Mouse (Mus musculus) stomach, postnatal 0 days (tissue): Measurements from ENCODE around the gene Gorasp2.

Experiments
- CTCF ChIP-seq: IDR thresholded peaks from 2 replicates; pipeline ENCODE4 v1.5.1; 2016; ENCODE audit warnings: antibody characterized with exemption, low read depth, mild to moderate bottlenecking, moderate library complexity
- EP300 ChIP-seq: optimal IDR thresholded peaks from 2 replicates; pipeline ENCODE3; 2016; ENCODE audit warnings: antibody characterized with exemption

GRCm38 (mm10) chr2:70736008-70736407, 74.6 kb downstream of the Gorasp2 start:
- TF ChIP-seq CTCF (no peak), EP300 (no peak)
